Mouse (Mus musculus): ENCODE measurements around the gene Lrrc4c. TPM values are rescaled to one million over a fixed set of nuclear protein-coding genes. Genes with fewer than 3 reads are reported as not detected.

The Lrrc4c gene
- total RNA-seq, 2 experiments from 2014 or later: 0.21 to 0.61 TPM

DNA sequence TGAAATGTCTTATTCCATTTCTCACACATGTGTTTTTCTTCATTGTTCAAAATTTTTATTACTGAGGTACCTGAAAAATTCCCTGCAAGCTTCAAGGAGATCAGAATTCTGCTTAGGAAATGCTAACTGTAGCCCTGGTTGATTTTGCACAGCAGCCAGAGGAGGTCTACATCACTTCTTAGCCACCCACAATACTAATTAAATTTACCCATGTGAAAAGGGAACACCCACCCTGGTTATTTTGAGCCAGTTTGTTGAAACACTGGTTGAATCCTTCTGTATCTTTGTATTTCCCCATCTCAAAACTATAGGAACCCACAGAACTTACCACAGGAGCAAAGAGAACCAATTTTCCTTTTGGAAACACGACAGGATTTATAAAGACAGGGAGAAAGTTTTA is 191.0 kb downstream of the Lrrc4c start:
- no peak for DNase-seq (ENCODE audit: low spot score)
- intact Hi-C loops (cut with DNase I): no loop called here

DNA sequence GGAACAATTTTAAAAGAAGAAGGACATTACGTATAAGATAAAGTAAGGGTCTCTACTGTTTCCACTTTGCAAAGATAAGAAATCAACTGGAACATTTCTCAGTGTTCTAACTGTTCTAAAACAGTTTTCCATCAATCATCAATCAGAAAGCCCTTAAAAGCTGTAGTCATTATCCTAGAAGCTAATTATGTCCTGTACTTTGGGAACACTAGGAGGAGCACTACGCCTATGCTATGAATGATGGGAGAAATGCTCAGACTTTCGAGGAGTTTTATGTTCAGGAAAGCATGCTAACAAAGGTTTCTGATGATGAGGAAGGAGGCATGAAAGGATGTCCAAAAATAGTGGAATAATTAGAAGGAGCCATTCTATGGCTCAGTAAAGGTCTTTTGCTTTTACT is 219.5 kb downstream of the Lrrc4c start:
- DNase-seq (ENCODE audit: low spot score): no peak
- intact Hi-C loops (cut with DNase I): no loop called here

DNA sequence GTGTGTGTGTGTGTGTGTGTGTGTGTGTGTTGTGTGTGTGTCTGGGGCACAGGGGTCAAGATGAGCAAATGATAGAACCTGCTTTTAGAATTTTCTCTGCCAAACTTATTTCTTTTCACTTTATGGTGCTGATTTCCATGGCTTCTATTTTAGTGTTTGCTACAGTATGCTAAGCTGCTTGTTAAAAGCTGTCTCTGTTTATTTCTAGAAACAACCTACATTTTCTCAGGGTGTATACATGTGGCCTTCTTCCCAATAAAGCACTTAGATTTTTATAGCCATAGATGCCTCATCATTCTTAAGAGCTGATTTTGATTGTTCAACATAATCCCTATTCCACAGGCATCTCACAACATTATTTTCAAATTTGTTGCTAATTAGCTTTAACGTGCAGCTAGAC is 229.2 kb downstream of the Lrrc4c start:
- intact Hi-C loops (cut with DNase I): no loop called here
- DNase-seq (ENCODE audit: low spot score): no peak

DNA sequence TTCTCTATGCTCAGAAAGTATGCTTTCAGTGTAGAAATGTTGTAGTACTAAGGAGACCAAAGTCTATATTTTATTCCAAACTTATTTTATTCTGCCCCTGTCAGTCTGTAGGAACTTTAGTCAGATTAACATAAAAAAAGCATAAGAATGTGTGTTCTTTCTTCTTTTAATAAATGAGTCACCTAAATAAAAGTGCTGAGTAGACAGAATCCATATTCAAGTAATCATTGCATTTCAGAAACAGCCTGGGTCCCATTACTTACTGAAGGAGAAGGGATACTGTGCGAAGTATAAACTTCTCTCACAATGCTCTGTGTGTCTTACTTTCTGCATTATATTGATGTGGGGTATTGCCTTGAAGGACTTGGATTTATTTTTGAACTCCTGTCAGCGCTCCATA is 255.8 kb downstream of the Lrrc4c start:
- no peak for DNase-seq (ENCODE audit: low spot score)
- intact Hi-C loops (cut with DNase I): no loop called here

DNA sequence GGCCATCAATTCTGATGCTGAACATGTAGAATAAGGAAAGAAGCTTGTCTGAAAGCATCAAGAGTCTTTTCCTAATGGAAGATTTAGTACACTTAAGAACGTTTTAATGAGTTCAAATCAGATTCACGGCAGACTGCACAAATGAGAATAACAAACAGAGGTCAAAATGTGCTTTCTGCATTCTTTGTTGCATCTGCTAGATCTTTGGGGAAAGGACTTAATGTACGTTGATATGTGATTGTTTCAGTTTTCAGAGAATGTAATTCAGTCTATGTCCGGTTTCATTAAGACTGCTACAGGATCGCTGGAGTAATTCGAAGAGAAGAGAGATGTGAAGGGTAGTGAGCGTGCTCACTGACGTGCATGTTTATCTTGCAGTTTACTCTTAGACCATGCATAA is 259.7 kb downstream of the Lrrc4c start:
- no peak for DNase-seq (ENCODE audit: low spot score)
- intact Hi-C loops (cut with DNase I): no loop called here

DNA sequence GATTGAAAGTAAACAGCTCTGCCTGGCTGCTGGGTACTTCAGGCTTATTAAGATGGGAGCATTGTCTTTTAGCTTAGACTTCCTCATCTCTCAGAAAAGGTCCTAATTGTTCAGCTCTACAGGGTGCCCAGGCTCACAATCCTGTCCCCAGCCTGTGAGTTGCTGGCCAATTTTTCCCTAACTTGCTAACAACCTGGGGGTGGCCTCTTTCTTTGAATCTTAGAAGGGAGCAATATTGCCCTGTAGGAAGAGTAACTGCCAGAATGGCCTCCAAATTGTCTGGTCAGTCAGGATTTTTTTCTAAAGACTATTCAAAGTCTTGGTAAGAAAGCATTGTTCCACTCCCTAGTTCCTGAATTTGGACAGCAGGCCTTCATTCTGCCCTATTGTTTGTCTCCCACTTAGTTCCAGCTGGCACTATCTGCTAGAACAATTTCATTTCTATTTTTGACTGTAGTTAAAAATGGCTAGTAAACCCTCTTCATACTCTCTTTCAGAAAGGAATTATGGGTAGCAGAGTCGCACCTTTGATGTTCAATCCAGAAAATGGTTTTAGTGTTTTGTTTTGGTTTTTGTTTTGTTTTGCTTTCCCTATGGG is 262.3 kb downstream of the Lrrc4c start:
- DNase-seq (ENCODE audit: low spot score): no peak
- intact Hi-C loops (cut with DNase I): no loop called here

DNA sequence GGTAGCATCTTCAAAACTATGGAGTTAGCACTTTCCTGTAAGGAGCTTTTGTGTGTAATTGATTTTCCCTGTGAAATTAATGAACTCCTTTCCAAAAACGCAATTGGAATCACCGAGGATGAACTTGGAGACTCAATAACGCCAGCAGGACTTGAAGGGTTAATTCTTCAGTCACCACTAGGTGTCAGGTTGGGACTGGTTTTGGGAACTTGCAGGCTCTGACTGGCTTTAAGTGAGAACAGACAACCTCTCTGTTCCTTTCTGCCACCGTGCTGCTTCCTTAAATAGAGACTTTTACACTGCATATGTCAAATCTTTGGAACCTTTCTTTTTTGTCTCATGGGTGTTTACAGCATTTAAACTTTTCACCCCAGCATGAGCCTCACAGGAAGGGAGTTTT is 267.7 kb downstream of the Lrrc4c start:
- intact Hi-C loops (cut with DNase I): no loop called here
- DNase-seq (ENCODE audit: low spot score): no peak

DNA sequence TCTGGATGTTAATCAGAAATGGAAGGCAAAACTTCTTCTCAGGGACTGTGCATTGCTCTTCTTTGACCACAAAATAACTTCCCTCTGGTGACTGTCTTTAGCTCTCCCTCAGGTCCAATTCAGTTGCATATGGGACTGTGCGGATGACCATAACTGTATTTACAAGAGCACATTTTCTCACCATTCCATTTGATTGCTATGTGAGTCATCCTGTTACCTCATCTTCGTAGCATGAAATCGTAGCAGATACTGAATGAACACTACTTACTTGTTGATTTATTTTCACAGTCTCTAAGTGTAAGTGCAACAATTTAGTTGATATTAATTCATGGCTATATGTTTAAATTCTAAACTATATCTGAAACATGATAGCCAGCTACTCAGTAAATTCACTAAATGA is 286.8 kb downstream of the Lrrc4c start:
- DNase-seq (ENCODE audit: low spot score): no peak
- intact Hi-C loops (cut with DNase I): no loop called here

DNA sequence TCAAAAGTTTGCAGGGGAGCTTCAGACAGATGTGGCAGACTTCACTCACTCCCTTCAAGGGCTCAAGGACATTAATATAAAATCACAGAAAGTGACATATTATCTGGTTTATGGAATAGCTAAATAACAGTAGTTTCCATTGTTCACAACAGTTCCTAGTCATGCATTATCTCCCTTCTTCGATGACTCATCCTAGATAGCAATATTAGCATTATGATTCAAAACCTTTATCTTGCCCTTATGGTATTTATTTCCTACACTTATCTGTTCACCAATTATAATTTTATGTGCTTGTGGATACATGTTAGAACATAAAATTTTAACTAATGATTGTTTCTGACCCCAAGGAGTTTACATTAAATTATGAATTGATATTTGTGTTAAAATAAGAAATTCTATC is 296.2 kb downstream of the Lrrc4c start:
- intact Hi-C loops (cut with DNase I): no loop called here
- no peak for DNase-seq (ENCODE audit: low spot score)

DNA sequence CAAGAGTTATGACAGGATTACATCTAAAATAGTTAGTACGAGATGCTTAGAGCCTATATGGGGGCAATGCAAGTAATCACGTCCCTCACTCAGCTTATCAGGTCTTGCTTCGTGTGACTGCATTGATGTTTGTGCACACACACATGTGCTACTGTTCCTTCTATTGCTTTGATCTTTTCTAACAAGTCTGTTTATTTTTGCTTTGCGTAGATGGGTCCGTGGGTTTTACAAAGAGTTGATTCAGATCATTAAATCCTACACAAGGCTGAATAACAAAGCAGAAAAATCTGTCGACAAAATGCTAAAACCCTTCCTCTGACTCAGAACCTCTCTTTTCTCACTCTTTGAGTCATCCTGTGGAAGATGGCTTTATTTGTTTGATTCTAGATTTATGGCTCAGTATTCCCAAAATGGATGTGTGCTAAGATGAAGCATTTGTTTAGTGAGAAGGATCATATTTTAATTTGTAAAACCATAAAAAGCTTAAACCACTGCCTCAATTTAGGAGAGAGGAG is 300.8 kb downstream of the Lrrc4c start:
- no peak for DNase-seq (ENCODE audit: low spot score)
- intact Hi-C loops (cut with DNase I): no loop called here

DNA sequence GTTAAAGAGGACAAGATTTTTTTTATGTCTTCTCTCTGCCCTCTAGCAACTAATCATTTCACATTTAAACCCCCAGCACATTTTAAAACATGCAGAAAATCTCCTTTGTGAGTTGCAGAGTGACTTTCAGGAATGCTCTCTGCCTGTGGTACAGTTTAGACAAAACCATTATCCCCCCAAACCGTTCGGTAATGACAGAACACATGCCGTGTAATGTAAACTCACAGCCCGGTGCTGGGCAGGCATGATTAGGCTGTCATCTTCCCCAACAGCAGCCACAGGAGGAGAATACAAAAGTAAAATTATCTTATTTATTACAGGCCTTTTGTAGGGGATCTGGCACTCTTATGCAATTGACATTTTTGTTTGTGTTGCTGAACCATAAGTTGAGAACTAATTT is 349.1 kb downstream of the Lrrc4c start:
- DNase-seq (ENCODE audit: low spot score): no peak
- intact Hi-C loops (cut with DNase I): no loop called here

DNA sequence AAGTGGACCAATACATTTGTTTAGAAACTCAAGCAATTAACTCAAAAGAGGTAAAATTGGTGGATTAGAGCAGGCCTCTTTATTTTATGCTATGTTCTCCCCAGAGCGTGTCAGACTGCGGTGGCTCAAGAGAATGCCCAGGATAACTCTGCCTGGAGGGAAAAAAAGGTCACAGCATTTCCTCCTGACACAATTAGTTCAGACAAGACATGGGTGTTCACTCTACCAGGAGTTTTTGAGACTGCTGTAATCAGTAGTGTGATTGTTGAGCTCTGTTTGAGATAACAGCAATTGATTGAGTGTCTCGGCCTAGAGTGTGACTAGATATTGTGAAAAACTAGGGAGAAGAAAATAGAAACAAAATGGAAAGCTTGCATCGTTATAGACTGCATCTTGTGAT is 363.8 kb downstream of the Lrrc4c start:
- intact Hi-C loops (cut with DNase I): no loop called here
- no peak for DNase-seq (ENCODE audit: low spot score)

DNA sequence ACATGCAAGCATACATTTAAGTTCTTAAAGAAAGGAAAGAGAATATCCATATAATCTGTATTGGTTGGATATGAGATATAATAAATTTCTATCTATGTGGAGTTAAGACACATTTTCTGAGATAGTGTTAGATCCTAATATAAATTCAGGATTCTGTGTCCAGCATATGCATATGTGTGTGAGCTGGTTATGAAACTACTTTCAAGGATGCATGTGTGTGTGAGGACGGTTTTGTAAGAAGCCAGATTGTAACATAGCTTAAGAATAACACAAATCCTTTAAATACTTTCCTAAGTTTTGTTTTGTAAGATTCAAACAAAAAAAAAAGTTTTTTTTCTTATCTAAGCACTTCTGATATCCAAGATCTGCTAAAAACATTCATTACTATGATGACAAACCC is 367.4 kb downstream of the Lrrc4c start:
- intact Hi-C loops (cut with DNase I): no loop called here
- DNase-seq (ENCODE audit: low spot score): no peak

DNA sequence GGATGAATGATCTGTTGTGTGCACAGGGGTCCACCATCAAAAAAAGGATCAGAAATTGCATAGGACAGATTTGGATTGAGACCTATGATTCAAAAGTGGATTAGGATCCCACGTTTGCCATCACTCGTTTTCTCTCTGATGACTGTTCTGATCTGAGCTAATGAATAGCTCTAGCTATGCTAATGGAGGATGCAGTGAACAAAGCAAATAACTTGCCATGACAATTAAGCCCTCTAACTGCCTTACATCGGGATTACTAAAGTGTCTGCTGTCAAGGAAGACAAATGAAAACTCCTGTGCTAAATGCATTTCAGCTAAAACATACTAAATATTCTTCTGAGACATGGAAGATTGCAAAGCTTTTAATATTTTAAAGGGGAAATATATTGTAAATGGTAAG is 387.0 kb downstream of the Lrrc4c start:
- intact Hi-C loops (cut with DNase I): no loop called here
- DNase-seq (ENCODE audit: low spot score): no peak

DNA sequence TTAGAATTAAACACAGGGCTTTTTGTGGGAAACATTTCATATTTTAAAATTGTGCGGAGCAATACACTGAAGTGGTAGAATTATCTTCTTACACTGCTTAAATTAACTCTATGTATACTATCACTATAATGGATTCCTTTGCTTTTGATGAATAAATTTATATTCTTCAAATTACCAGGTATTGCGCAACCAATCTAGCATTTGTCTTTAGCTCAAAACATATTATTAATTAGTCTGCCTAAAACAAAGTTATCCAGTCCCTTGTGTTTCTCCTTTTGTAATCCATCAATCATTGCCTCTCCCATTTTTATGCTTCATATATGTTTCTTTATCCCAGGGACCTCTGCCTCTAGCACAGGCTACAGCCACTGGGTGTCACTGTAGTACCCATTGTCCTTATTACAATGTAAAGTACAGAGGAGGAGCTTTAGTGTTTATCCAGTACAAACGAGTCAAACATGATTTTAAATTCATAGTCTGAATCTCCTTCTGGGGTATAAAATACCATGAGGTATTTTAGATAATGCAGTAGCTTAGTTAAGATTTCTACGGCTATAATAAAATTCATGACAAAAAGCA is 389.9 kb downstream of the Lrrc4c start:
- intact Hi-C loops (cut with DNase I): no loop called here
- no peak for DNase-seq (ENCODE audit: low spot score)

DNA sequence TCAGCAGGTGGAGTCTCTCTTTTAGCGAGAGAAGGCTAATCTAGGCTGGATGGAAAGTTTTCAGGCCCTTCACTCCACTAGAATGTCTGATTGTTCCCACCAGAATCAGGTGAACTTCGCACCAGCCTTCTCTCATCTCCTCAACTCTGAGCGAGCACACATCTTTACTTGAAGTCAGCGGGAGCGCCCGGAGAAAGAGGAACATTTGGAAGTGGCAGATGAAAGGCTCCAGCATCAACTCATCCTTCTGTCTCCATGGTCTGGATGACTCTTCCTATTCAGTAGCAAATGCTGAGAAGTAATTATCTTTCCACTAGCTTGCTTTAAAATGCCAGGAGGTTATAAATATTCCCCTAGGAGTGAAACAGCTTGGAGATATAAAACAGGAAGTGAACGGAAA is 396.6 kb downstream of the Lrrc4c start:
- intact Hi-C loops (cut with DNase I): no loop called here
- no peak for DNase-seq (ENCODE audit: low spot score)

DNA sequence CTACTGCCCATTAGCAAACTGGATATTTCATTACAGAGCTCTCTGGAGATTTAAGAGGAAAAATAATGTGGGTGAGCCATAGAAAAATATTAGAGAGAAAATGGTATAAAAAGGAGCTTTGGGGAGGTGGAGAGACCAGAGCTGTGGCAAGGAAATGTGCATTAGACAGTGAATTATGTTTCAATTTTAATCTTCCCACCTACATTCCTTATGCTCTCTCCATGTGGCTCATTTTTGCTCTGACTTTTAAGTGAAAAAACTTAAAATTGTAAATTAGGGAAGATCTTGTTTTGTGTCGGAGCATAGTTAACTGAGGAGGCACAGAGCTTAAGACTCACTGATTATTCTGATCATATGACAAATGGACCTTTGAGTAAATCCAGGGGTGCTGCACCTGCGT is 399.4 kb downstream of the Lrrc4c start:
- DNase-seq (ENCODE audit: low spot score): no peak
- intact Hi-C loops (cut with DNase I): no loop called here

DNA sequence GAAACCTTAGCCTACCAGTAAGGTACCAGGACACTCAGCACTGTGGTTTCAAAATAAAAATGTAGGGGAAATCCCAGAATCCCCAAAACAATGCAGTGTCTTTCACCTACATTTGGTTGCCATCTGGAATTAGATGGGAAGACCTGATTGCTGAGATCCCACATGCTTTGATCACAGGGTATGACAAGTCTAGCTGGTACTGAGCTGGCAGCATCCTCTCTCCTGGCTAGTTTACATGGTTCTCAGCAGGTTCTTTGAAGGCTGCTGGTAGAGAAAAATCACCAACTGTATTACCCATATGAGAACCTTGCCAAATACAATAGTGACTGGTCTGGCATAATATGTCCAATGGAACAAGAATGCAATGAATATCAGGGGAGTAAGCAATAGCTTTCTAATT is 405.4 kb downstream of the Lrrc4c start:
- no peak for DNase-seq (ENCODE audit: low spot score)
- intact Hi-C loops (cut with DNase I): no loop called here

DNA sequence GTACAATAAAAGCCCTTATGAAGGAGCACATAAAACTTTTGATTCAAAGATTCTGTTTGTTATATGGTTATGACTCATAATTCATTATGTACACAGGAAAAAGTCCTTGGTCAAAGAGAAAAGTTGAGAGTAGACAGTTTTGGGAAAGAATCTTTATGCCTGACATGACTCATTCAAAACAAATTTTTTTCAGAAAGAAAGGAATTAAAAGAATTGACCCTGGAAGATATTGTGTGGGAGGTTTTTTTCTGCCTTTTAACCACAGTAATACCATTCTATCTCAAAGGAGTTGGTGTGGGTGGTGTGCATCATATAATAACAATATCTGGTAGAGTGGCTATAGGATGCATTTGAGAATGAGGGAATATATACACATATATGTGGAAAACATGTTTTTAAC is 418.1 kb downstream of the Lrrc4c start:
- DNase-seq (ENCODE audit: low spot score): no peak
- intact Hi-C loops (cut with DNase I): no loop called here

DNA sequence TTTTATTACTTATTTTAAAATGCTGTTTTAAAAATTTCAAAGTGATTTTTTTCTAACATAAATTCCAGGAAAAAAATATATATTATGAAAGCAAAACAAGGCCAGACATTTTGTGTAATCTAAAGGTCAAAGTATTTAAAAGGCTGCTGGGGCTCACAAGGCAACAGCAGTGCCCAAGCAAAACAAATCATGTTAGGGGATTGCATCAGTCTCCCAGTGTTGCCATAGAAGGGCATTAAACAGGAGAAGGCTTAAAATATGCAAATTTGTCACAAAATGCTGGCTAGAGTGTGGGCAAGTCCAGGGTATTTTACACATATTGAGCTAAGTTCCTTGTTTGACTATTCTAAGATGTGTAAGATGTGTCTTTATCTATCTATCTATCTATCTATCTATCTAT is 437.1 kb downstream of the Lrrc4c start:
- no peak for DNase-seq (ENCODE audit: low spot score)
- intact Hi-C loops (cut with DNase I): no loop called here

DNA sequence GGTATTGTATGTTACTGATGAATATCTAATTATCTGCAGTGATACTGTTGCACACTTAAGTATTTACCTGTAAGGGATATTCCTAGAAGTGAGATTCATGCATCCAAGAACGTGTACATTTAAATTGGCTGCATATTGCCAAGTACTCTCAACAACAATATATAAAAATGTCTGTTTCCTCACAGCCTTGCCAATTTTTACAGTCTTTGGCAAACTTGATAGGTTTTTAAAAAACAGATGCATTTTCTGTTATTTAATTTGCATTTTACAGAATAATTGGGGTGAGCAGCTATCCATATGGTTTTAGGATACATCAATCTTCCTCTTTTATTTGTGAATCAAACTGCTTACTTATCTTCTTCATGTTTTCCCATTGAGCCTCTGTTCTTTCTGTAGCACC is 439.7 kb downstream of the Lrrc4c start:
- DNase-seq (ENCODE audit: low spot score): no peak
- intact Hi-C loops (cut with DNase I): no loop called here

DNA sequence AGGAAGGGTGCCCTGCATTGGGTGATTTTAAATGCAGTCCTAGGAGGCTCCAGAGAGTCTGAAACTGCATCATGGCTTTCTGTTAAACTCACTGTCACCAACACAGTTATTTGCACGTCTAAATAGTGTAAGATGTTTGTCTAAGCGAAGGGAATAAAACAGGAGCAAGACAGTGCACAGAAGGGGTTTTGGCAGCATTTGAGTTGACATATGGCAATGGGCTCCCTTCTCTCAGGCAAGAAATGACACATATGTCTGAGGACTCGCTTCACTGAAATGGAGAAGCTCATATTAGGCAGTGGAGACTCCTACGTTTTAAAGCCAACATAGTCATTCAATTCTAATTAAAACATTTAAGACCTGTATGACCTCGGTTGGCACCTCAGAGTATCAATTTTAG is 445.6 kb downstream of the Lrrc4c start:
- intact Hi-C loops (cut with DNase I): no loop called here

More for the DNA sequence above, 445.6 kb downstream of the Lrrc4c start:
- no peak for DNase-seq (ENCODE audit: low spot score)
